Mouse (Mus musculus) hindbrain, embryonic 14.5 days (tissue): Measurements from ENCODE around the gene Ccdc85b. TPM values are rescaled to one million over a fixed set of nuclear protein-coding genes. Genes with fewer than 3 reads are reported as not detected.
"Not testable (repeated sequence)": the region's sequence is repeated elsewhere in the genome, so short reads cannot be mapped to it uniquely, and the experiment has no call there.

ENCODE experiments used
- ATAC-seq: fragments of 200-750 bp; cut with Nextera tagmentation; 2 replicates; pipeline ENCODE4 v1.8.0; 2017; ENCODE audit warnings: moderate number of reproducible peaks, mild to moderate bottlenecking, moderate TSS enrichment, moderate library complexity; ENCODE audit not compliant: low FRiP score
- DNase-seq: peaks from one replicate; pipeline ENCODE4 v3.0.0-alpha.2; 2015; ENCODE audit warnings: low spot score
- H3K27ac ChIP-seq: fragments of 300-500 bp; sonication (generic); 2 replicates; pipeline ENCODE4 v1.5.1; 2014; ENCODE audit warnings: mild to moderate bottlenecking, moderate library complexity
- H3K27me3 ChIP-seq: fragments of 300-500 bp; sonication (generic); 2 replicates; pipeline ENCODE4 v1.6.1; 2014; ENCODE audit warnings: mild to moderate bottlenecking, low read length, mixed read lengths; ENCODE audit not compliant: control insufficient read depth, insufficient read depth
- H3K36me3 ChIP-seq: fragments of 300-500 bp; sonication (generic); replicated peaks from 2 replicates; pipeline ENCODE4 v1.6.1; 2014; ENCODE audit not compliant: control insufficient read depth, insufficient read depth
- H3K4me1 ChIP-seq: fragments of 300-500 bp; sonication (generic); replicated peaks from 2 replicates; pipeline ENCODE4 v1.6.1; 2014; ENCODE audit warnings: antibody characterized with exemption, low read length, mixed read lengths; ENCODE audit not compliant: control insufficient read depth, insufficient read depth
- H3K4me2 ChIP-seq: fragments of 300-500 bp; sonication (generic); replicated peaks from 2 replicates; pipeline ENCODE4 v1.6.1; 2014; ENCODE audit warnings: mild to moderate bottlenecking, moderate library complexity
- H3K4me3 ChIP-seq: fragments of 300-500 bp; sonication (generic); replicated peaks from 2 replicates; pipeline ENCODE4 v1.5.1; 2014; ENCODE audit warnings: mild to moderate bottlenecking, low read length
- H3K9ac ChIP-seq: fragments of 300-500 bp; sonication (generic); 2 replicates; pipeline ENCODE4 v1.6.1; 2014
- H3K9me3 ChIP-seq: fragments of 300-500 bp; sonication (generic); 2 replicates; pipeline ENCODE4 v1.6.1; 2016; ENCODE audit warnings: low read length; ENCODE audit not compliant: control insufficient read depth
- WGBS: fragments of 180-500 bp; shearing (Covaris S2); extraction: QIAGEN DNeasy Blood & Tissue Kit; methylation state at CpG from one replicate; pipeline ENCODE4 v1.1.7; 2014; 5-methylcytosine and 5-hydroxymethylcytosine counted together
- polyA plus RNA-seq: library from polyadenylated mRNA; unstranded; fragments of >200 nt; fragmentation: Nextera tagmentation; extraction: Ambion mirVana; gene quantifications from 2 replicates; pipeline ENCODE4 v1.2.1, GENCODE M21; 2014

The Ccdc85b gene
- polyA plus RNA-seq = 10.4 and 10.9 TPM in 2 replicates

DNA sequence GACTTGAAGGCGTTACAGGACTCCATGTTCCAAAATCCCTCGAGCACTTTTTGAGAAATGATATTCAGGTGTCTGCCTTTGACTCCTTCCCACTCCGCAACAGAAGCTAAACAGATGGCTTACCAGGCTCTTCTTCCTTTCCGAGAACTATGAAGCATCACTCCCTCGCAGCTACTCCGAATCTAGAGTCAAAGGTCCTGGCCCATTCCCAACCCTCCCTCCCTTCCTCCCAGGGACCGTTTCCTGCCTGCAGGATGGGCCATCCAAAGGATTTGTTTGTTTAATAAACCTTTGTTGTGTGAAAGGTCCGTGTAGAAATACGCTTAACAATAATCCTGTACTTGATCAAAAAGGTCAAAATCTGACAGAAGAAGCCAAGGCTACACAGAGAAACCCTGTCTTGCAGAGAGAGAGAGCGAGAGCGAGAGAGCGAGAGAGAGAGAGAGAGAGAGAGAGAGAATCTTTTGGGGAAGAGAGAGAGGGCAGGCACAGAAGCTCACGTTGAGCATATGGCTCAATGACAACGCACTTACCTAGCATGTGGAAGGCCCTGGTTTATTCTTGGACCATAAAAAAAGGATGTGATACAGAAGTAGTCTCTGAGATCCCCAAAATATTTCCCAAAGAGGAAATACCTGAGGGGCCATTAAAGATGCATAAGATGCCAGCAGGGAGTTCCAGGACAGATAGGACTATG, at the start of gene Ccdc85b:
Gene Ccdc85b (minus strand): TSS at position 149 of the 697 bp plus-strand sequence.
- Histone ChIP-seq H3K27me3 (no peaks in the 10 kb centered on the region), H3K9me3 (no peaks in the 10 kb centered on the region), H3K4me1 (peaks cover 40% of the 10 kb centered on the region), H3K27ac (peak within 1 kb of the TSS; percentile 94), H3K4me2 (peak within 1 kb of the TSS; percentile 94), H3K36me3 (peaks cover 27% of the 10 kb centered on the region), H3K9ac (peak within 1 kb of the TSS; percentile 81), H3K4me3 (peak within 1 kb of the TSS; percentile 70)
- WGBS = 12% methylated on average over 14 of the region's 14 CpGs
- no peak for DNase-seq
- ATAC-seq = 0 out of 2 replicates have a peak, but pooled peaks have one; percentile 0

DNA sequence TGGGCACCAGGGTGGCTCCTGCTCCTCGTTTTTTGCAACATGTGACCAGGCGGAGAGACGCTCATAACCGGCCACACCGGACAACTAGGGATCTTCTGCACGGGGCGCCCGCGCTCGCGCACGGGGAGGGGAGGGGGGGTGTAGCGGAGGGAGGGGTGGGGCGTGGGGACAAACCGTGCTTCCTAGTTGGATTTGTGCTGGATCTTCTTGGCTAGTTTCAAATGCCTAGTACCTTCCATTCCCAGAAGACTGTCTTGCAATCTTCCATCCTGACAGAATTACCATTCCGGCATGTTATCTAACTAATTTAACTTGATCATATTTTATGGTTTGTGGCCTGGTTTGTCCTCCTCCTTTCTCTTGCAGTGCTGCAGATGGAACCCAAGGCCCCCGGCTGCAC, 46.0 kb upstream of the Ccdc85b start, which contains the start of gene 1700020D05Rik:
Gene 1700020D05Rik (minus strand): TSS at position 101 of the 400 bp plus-strand sequence.
- no peaks in the 10 kb centered on the region for H3K9me3 ChIP-seq
- ATAC-seq = no peak
- 67% methylated on average over 17 of the region's 17 CpGs for WGBS

GRCm38 (mm10) chr19:5500330-5500875, 42.7 kb upstream of the Ccdc85b start:
- no peaks in the 10 kb centered on the region for H3K27me3 ChIP-seq
- ATAC-seq (no peak), DNase-seq (no peak)
- peaks cover 50% of the 10 kb centered on the region for H3K36me3 ChIP-seq
- no peaks in the 10 kb centered on the region for H3K9me3 ChIP-seq
- no peak overlapping the region for H3K4me3 ChIP-seq
- H3K4me2 ChIP-seq = no peak overlapping the region
- H3K27ac ChIP-seq = no peak overlapping the region
- H3K4me1 ChIP-seq = no peaks in the 10 kb centered on the region
- WGBS = 93% methylated on average over 2 of the region's 2 CpGs
- no peak overlapping the region for H3K9ac ChIP-seq

More for the DNA sequence above, 46.0 kb upstream of the Ccdc85b start, which contains the start of gene 1700020D05Rik:
- H3K27me3 ChIP-seq = no peaks in the 10 kb centered on the region
- H3K9ac ChIP-seq = no peak within 1 kb of the TSS
- no peak within 1 kb of the TSS for H3K4me3 ChIP-seq
- H3K4me1 ChIP-seq = no peaks in the 10 kb centered on the region
- DNase-seq = no peak
- H3K36me3 ChIP-seq = peaks cover 19% of the 10 kb centered on the region
- no peak within 1 kb of the TSS for H3K27ac ChIP-seq
- no peak within 1 kb of the TSS for H3K4me2 ChIP-seq

GRCm38 (mm10) chr19:5496052-5496370, 38.3 kb upstream of the Ccdc85b start:
- Histone ChIP-seq H3K9me3 (no peaks in the 10 kb centered on the region), H3K4me3 (no peak overlapping the region), H3K4me2 (no peak overlapping the region), H3K4me1 (peaks cover 12% of the 10 kb centered on the region; the same call in 1 of the 2 replicates), H3K27ac (no peak overlapping the region), H3K9ac (no peak overlapping the region), H3K36me3 (peaks cover 74% of the 10 kb centered on the region), H3K27me3 (no peaks in the 10 kb centered on the region)
- DNase-seq = no peak
- ATAC-seq = no peak
- 86% methylated on average over 16 of the region's 16 CpGs for WGBS

GRCm38 (mm10) chr19:5495353-5496051, 37.8 kb upstream of the Ccdc85b start:
- 89% methylated on average over 12 of the region's 12 CpGs for WGBS
- H3K9ac ChIP-seq = no peak overlapping the region
- H3K36me3 ChIP-seq = peaks cover 74% of the 10 kb centered on the region
- no peak for ATAC-seq
- no peak overlapping the region for H3K27ac ChIP-seq
- peaks cover 12% of the 10 kb centered on the region; the same call in 1 of the 2 replicates for H3K4me1 ChIP-seq
- no peak overlapping the region for H3K4me2 ChIP-seq
- H3K4me3 ChIP-seq = no peak overlapping the region
- no peak for DNase-seq
- H3K27me3 ChIP-seq = no peaks in the 10 kb centered on the region
- no peaks in the 10 kb centered on the region for H3K9me3 ChIP-seq

GRCm38 (mm10) chr19:5494314-5494713, 36.6 kb upstream of the Ccdc85b start:
- H3K27ac ChIP-seq = no peak overlapping the region
- H3K4me3 ChIP-seq = no peak overlapping the region
- H3K4me2 ChIP-seq = no peak overlapping the region
- peaks cover 19% of the 10 kb centered on the region for H3K4me1 ChIP-seq
- no peaks in the 10 kb centered on the region for H3K9me3 ChIP-seq
- no peak for ATAC-seq
- no peak overlapping the region for H3K9ac ChIP-seq
- 94% methylated on average over 3 of the region's 3 CpGs for WGBS
- peaks cover 69% of the 10 kb centered on the region for H3K36me3 ChIP-seq
- no peaks in the 10 kb centered on the region for H3K27me3 ChIP-seq
- no peak for DNase-seq

DNA sequence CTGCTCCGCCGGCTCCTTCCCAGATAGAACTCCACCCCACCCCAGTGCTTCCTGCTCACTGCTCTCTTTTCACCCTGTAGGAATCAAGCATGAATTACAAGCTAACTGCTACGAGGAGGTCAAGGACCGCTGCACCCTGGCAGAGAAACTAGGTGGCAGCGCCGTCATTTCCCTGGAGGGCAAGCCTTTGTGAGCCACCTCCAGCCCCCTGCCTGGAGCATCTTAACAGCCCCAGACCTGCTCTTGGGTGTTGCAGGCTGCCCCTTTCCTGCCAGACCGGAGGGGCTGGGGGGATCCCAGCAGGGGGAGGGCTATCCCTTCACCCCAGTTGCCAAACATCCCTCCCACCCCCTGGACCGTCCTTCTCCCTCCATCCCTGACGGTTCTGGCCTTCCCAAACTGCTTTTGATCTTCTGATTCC, 35.6 kb upstream of the Ccdc85b start:
- 58% methylated on average over 9 of the region's 9 CpGs for WGBS
- not testable (repeated sequence) for H3K9ac ChIP-seq, H3K4me3 ChIP-seq, H3K9me3 ChIP-seq, DNase-seq, H3K27me3 ChIP-seq, ATAC-seq, H3K27ac ChIP-seq
- Histone ChIP-seq H3K36me3 (peaks cover 66% of the 10 kb centered on the region), H3K4me2 (0 out of 2 replicates have a peak overlapping the region, but pooled peaks have one; percentile 86), H3K4me1 (peaks cover 21% of the 10 kb centered on the region)

GRCm38 (mm10) chr19:5492641-5493040, 34.9 kb upstream of the Ccdc85b start:
- Histone ChIP-seq H3K4me2 (peak overlapping the region; percentile 86; the same call in 1 of the 2 replicates), H3K9me3 (no peaks in the 10 kb centered on the region), H3K4me1 (peaks cover 21% of the 10 kb centered on the region), H3K27ac (no peak overlapping the region), H3K4me3 (no peak overlapping the region), H3K36me3 (peaks cover 60% of the 10 kb centered on the region), H3K27me3 (no peaks in the 10 kb centered on the region), H3K9ac (no peak overlapping the region)
- DNase-seq = no peak
- no peak for ATAC-seq
- 92% methylated on average over 4 of the region's 4 CpGs for WGBS
